Mouse (Mus musculus) embryonic facial prominence, embryonic 11.5 days (tissue): ENCODE results near the gene Rasgef1b. TPM values are rescaled to one million over a fixed set of nuclear protein-coding genes. Genes with fewer than 3 reads are reported as not detected.

Experiments used
- ATAC-seq: fragments of 200-750 bp; cut with Nextera tagmentation; replicated peaks from 2 replicates; pipeline ENCODE4 v1.8.0; 2017; ENCODE audit warnings: low read depth; ENCODE audit not compliant: insufficient number of reproducible peaks, low FRiP score, low TSS enrichment
- DNase-seq: peaks from one replicate; pipeline ENCODE4 v3.0.0-alpha.2; 2015; ENCODE audit warnings: low spot score
- H3K27ac ChIP-seq: fragments of 300-500 bp; sonication (generic); replicated peaks from 2 replicates; pipeline ENCODE4 v1.5.1; 2014; ENCODE audit warnings: mild to moderate bottlenecking, low read depth, low read length, control low read depth
- H3K27me3 ChIP-seq: fragments of 300-500 bp; sonication (generic); 2 replicates; pipeline ENCODE4 v1.6.1; 2014; ENCODE audit warnings: mild to moderate bottlenecking, low read length, moderate library complexity, mixed read lengths; ENCODE audit not compliant: control insufficient read depth, insufficient read depth
- H3K36me3 ChIP-seq: fragments of 300-500 bp; sonication (generic); replicated peaks from 2 replicates; pipeline ENCODE4 v1.6.1; 2014; ENCODE audit warnings: low read depth, mild to moderate bottlenecking, low read length, moderate library complexity, mixed read lengths; ENCODE audit not compliant: control insufficient read depth, insufficient read depth
- H3K4me1 ChIP-seq: fragments of 300-500 bp; sonication (generic); 2 replicates; pipeline ENCODE4 v1.6.1; 2014; ENCODE audit warnings: low read length, mixed read lengths; ENCODE audit not compliant: control insufficient read depth, insufficient read depth
- H3K4me2 ChIP-seq: fragments of 300-500 bp; sonication (generic); 2 replicates; pipeline ENCODE4 v1.6.1; 2014; ENCODE audit warnings: low read depth, mild to moderate bottlenecking, control low read depth, low read length, moderate library complexity
- H3K4me3 ChIP-seq: fragments of 300-500 bp; sonication (generic); 2 replicates; pipeline ENCODE4 v1.5.1; 2014; ENCODE audit warnings: low read depth, low read length, control low read depth
- H3K9ac ChIP-seq: fragments of 300-500 bp; sonication (generic); replicated peaks from 2 replicates; pipeline ENCODE4 v1.6.1; 2014; ENCODE audit warnings: mild to moderate bottlenecking, control low read depth, low read length
- H3K9me3 ChIP-seq: fragments of 300-500 bp; sonication (generic); replicated peaks from 2 replicates; pipeline ENCODE4 v1.6.1; 2016; ENCODE audit warnings: mild to moderate bottlenecking, low read length, inconsistent platforms, mixed read lengths; ENCODE audit not compliant: control insufficient read depth
- WGBS: fragments of 180-500 bp; shearing (Covaris S2); extraction: QIAGEN DNeasy Blood & Tissue Kit; methylation state at CpG from one replicate; pipeline ENCODE4 v1.1.7; 2014; 5-methylcytosine and 5-hydroxymethylcytosine counted together
- polyA plus RNA-seq: library from polyadenylated mRNA; unstranded; fragments of >200 nt; fragmentation: Nextera tagmentation; extraction: Ambion mirVana; gene quantifications from 2 replicates; pipeline ENCODE4 v1.2.1, GENCODE M21; 2014

Gene Rasgef1b
- polyA plus RNA-seq, 1 experiment from 2014 or later, result 14.2 TPM

DNA sequence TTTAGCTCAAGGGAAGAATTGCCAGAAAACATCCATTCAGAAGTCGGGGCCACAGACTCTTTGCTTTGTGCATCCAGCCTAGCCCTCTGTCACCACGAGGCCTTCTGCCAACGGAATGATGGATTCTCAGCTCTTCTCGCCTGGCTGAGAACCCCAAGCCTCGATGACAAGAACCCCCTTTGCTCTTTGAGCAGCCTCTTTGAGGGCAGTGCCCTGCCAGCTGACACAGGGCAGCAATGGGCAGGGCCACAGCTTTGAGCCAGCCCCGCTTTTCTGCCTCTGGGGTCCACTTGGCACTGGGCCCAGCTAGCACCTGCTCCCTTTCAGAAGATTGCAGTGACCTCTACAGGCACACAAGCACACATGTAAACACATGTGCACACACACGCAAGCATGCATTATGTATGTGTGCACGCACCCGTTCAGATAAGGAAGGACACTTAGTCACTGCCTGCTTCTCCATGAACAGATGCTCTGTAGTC lies 224.5 kb downstream of the Rasgef1b start:
- no peak overlapping the region for H3K4me2 ChIP-seq
- no peaks in the 10 kb centered on the region for H3K9me3 ChIP-seq
- no peaks in the 10 kb centered on the region for H3K4me1 ChIP-seq
- H3K36me3 ChIP-seq, result no peaks in the 10 kb centered on the region
- DNase-seq (no peak), ATAC-seq (no peak)
- no peak overlapping the region; the same call in 1 of the 2 replicates for H3K9ac ChIP-seq
- H3K4me3 ChIP-seq, result no peak overlapping the region
- H3K27me3 ChIP-seq, result no peaks in the 10 kb centered on the region
- 80% methylated on average over 9 of the region's 9 CpGs for whole genome bisulfite sequencing
- H3K27ac ChIP-seq, result no peak overlapping the region

DNA sequence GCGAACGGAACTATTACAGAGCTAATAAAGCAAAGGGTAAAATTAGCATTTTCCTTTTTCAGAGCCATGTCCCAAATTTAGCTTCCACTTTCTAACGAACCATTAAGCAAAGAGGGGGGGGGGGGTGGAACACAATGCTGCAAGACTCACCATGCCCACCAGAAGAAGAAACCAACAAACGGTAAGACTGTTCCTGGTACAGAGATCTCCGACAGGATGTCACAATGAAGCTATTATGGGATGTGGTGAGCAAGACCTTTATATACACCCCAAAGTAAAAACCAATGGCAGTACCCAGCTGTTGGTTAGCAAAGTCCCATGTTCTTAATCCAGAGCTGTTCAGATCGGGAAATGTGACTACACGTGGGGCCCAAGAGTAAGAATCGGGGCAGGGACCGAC lies 226.2 kb downstream of the Rasgef1b start:
- H3K4me1 ChIP-seq, result no peaks in the 10 kb centered on the region
- no peak for ATAC-seq
- H3K36me3 ChIP-seq, result no peaks in the 10 kb centered on the region
- 81% methylated on average over 9 of the region's 9 CpGs for WGBS
- DNase-seq, result no peak
- no peak overlapping the region for H3K9ac ChIP-seq
- H3K4me2 ChIP-seq, result no peak overlapping the region
- no peak overlapping the region for H3K27ac ChIP-seq
- H3K9me3 ChIP-seq, result no peaks in the 10 kb centered on the region
- no peak overlapping the region for H3K4me3 ChIP-seq
- no peaks in the 10 kb centered on the region for H3K27me3 ChIP-seq

DNA sequence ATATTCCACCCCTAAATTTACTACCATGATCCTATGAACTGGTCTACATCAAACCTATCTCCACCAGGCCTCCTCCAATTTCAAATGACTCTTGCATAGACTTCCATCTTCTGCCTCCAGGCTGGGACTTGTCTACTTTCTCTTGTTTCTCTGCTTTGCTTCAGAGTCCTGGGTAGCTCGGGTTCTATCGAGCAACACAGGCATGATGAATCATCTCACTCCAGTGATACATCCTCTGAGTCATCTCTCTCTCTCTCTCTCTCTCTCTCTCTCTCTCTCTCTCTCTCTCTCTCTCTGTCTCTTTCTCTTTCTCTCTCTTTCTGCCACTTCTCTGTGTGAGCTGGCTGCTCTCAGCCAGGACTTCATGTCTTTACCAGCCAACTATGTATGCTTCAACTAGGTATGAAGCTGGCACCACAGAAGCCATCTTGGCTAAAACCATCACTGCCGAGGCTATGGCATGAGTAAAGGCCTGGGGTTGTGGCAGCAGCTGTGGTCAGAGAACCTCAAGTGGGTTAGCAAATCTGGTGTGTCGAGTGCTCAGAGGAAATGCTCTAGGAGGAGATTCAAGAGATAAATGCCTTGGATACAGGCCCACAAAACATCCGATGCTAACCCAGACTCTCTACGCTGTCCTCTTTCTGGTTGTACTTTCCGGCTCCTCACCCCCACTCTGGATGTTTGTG lies 229.3 kb downstream of the Rasgef1b start:
- Histone ChIP-seq H3K27ac (no peak overlapping the region), H3K27me3 (no peaks in the 10 kb centered on the region), H3K9ac (no peak overlapping the region), H3K4me3 (no peak overlapping the region), H3K4me2 (no peak overlapping the region), H3K36me3 (no peaks in the 10 kb centered on the region), H3K9me3 (no peaks in the 10 kb centered on the region), H3K4me1 (no peaks in the 10 kb centered on the region)
- ATAC-seq (no peak), DNase-seq (no peak)
- 85% methylated on average over 7 of the region's 7 CpGs for WGBS

DNA sequence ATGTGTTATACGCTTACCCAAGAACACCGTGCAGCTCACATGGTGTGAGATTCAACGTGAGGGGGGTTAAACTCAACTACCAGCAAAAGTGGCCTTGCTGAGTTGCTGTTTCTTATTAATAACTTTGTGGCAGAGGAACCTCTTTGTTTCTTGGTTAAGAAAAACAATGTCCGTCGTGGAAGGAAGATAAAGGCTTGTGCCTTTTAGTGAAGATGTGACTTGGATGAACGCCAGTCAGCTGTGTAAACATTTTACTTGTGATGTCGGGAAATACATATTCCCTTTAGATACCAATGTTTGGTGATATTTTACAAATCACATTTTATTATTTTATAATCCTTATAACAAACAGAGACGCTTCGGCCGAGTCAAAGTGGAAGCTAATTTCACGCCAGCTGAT lies 231.0 kb downstream of the Rasgef1b start:
- ATAC-seq (no peak), DNase-seq (no peak)
- H3K27me3 ChIP-seq, result no peaks in the 10 kb centered on the region
- no peak overlapping the region for H3K4me3 ChIP-seq
- H3K9me3 ChIP-seq, result no peaks in the 10 kb centered on the region
- 68% methylated on average over 11 of the region's 11 CpGs for WGBS
- H3K27ac ChIP-seq, result no peak overlapping the region
- no peak overlapping the region for H3K9ac ChIP-seq
- H3K36me3 ChIP-seq, result no peaks in the 10 kb centered on the region
- H3K4me1 ChIP-seq, result no peaks in the 10 kb centered on the region
- no peak overlapping the region for H3K4me2 ChIP-seq

DNA sequence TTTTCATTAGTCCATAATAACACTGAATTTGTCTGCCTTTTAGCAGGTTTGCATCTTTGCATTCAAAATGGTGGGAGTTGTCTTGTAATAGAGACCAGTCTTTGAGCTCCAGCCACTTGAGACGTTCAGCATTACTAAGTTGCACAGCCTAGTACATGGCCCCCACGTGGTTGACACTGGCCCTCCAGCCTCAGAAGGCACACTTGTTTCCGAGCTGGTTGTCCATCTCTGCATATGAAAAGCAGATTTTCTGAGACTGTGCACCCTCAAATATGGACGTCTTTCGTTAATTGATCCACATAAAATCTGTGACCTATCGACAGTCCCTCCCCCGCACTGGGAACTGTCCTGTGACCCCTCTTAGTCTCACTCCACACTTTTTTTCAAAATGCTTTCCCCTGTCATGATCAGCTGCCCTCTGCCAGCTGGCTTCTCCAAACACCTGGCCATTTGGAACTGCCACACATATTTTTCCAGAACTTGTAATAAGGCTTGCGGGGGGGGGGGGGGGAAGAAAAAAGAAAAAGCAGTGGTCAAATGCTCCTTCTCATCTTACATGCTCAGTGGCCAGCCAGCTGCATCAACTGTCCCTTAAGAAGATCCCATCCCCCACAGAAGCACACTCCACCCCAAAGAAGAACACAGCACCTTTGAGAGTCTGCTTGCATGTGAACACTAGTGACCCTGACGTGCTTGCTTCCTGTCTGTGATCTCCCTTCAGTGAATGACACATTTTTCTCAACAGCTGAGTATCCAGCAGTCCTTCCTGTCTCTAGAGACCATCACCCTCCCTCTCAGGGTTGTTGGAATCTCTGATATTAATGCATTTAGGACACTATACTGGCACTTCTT lies 231.7 kb downstream of the Rasgef1b start:
- Histone ChIP-seq H3K4me3 (no peak overlapping the region), H3K9me3 (no peaks in the 10 kb centered on the region), H3K4me2 (no peak overlapping the region), H3K27me3 (no peaks in the 10 kb centered on the region), H3K9ac (no peak overlapping the region), H3K27ac (no peak overlapping the region), H3K36me3 (no peaks in the 10 kb centered on the region), H3K4me1 (no peaks in the 10 kb centered on the region)
- ATAC-seq (0 out of 2 replicates have a peak, but pooled peaks have one; percentile 50), DNase-seq (peak; percentile 42)
- WGBS, result 42% methylated on average over 9 of the region's 9 CpGs

DNA sequence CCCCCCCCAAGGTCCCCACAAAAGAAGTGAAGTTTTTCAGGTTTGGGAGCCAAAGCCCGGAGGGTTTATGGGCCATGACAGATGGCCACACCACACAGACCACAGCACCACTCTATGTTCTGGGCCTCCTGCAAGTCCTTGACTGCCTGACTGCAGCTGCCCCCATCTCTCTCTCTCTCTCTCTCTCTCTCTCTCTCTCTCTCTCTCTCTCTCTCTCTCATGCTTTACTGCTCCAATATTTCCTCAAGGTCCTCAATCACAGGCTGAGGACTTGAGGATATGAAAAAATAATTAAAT lies 232.8 kb downstream of the Rasgef1b start:
- Histone ChIP-seq H3K27ac (no peak overlapping the region), H3K27me3 (no peaks in the 10 kb centered on the region), H3K36me3 (no peaks in the 10 kb centered on the region), H3K9ac (no peak overlapping the region), H3K4me3 (no peak overlapping the region), H3K9me3 (no peaks in the 10 kb centered on the region), H3K4me1 (no peaks in the 10 kb centered on the region), H3K4me2 (no peak overlapping the region)
- no peak for DNase-seq
- WGBS, result 80% methylated on average over 1 of the region's 1 CpGs
- ATAC-seq, result no peak

DNA sequence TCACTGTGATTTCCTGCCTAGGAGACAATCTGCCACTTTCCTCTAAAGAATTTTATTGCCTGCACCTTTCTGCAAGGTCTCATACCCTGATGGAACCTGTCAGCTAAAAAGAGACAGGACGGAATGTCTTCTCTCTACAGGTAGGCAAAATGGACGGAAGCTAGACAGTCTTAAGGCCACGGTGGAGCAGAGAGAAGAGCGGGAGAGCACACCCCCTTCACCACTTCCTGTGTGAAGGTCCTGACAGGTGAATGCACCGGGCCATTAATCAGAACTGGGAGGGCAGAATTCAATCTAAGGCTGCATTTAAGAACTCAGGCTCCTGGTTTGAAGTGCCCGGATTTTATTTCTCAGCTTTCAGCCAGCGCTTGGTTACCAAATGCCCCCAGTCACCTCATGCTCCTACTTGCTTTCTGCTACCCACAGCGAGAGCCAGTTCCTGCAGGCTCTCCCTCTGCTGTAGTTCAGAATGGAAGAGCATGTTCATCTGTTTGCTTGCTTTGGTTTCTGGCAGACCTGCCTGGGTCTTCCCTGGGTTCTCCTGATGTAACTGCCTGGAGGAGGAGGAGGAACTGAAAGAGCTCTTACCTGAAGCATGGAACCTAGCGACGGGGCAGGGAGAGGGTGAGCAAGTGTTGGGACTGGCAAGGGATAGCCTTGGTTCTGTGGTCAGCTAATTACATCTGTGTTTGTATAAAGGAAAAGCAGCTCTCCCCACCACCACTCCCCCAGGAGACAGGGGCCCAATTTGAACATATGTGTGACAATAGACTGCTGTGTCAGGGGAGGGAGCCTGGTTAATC lies 233.3 kb downstream of the Rasgef1b start:
- Histone ChIP-seq H3K4me3 (no peak overlapping the region), H3K9ac (no peak overlapping the region), H3K9me3 (no peaks in the 10 kb centered on the region), H3K4me1 (no peaks in the 10 kb centered on the region), H3K27me3 (no peaks in the 10 kb centered on the region), H3K4me2 (no peak overlapping the region), H3K36me3 (no peaks in the 10 kb centered on the region), H3K27ac (no peak overlapping the region)
- WGBS, result 78% methylated on average over 10 of the region's 10 CpGs
- DNase-seq (no peak), ATAC-seq (0 out of 2 replicates have a peak, but pooled peaks have one; percentile 15)
